Mouse (Mus musculus): Measurements from ENCODE around the gene Cep95. TPM values are rescaled to one million over a fixed set of nuclear protein-coding genes. Genes with fewer than 3 reads are reported as not detected.
"Not testable (repeated sequence)": the region's sequence is repeated elsewhere in the genome, so short reads cannot be mapped to it uniquely, and the experiment has no call there.

Gene Cep95
- 9.5 and 12.1 TPM in 2 replicates for polyA plus RNA-seq (2015; fragmentation: Nextera tagmentation; extraction: Ambion mirVana)

DNA sequence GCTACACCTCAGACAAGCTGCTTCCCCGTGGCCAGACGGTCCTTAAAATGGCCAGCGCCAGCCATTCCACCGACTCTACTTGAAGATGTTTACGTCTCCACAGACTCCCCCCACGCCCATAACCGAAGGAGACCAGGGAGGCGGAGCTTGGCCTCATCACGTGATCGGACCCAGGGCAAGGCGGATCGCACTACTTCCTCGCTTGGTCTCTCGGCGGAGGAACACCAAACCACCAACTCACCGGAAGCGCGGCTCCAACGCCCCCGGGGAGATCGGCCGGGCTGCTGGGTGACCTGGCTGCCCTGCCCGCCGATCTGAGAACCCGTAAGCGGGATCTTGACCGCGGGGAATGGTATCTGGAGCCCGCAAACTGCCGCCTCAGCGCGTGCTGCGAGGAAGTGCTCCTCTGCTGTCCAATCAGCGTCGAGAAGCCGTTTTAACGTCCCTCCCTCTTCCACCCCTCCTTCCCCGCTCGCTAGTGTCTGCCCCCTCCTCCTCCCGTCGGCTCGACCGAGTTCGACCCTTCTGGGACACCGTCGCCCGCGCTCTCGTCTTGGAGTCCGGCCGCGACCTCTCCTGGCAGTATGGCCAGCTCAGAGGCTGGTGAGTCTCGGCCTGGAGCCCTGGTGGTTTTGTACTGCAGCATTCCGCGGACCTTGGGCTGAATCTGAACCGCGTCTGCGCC lies at the start of gene Cep95, which contains the start of gene Ddx5:
Cep95 (plus strand) TSS at position 478 of the 685 bp plus-strand sequence.
Ddx5 (minus strand) TSS at position 411 of the 685 bp plus-strand sequence.
- Histone ChIP-seq H3K4me1 (ENCODE audit: insufficient read depth, low read depth, low read length) (no peaks in the 10 kb centered on the region), H3K4me3 (ENCODE audit: low read depth, low read length) (peak within 1 kb of the TSS; percentile 81), H3K36me3 (ENCODE audit: insufficient read depth, low read length) (peaks cover 17% of the 10 kb centered on the region; the same call in 1 of the 2 replicates), H3K27me3 (replicated peaks; ENCODE audit: insufficient read depth, low read length) (no peaks in the 10 kb centered on the region), H3K27ac (ENCODE audit: low read length) (peak within 1 kb of the TSS; percentile 97), H3K4me2 (replicated peaks; ENCODE audit: low read depth, low read length) (peak within 1 kb of the TSS; percentile 68), H3K9me3 (ENCODE audit: low read length) (no peaks in the 10 kb centered on the region), H3K9ac (replicated peaks; ENCODE audit: low read depth) (peak within 1 kb of the TSS; percentile 99)
- DNase-seq (ENCODE audit: low spot score) (peak; percentile 99), ATAC-seq (peak; percentile 90)
- WGBS: under 1% methylated on average over 58 of the region's 58 CpGs
- TF ChIP-seq CTCF (IDR thresholded peaks at IDR 0.05): peak; percentile 66
- TF ChIP-seq EP300 (IDR thresholded peaks at IDR 0.05): no peak; the same call in 1 of the 2 replicates

DNA sequence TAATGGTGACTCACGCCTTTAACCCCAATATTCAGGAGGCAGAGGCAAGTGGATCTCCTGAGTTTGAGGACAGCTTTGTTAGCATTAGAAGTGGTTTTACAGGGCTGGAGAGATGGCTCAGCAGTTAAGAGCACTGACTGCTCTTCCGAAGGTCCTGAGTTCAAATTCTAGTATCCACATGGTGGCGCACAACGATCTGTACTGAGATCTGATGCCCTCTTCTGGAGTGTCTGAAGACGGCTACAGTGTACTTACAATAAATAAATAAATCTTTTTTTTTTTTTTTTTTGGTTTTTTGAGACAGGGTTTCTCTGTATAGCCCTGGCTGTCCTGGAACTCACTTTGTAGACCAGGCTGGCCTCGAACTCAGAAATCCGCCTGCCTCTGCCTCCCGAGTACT lies 48.3 kb upstream of the Cep95 start:
- not testable (repeated sequence) for H3K9ac ChIP-seq (replicated peaks; ENCODE audit: low read depth); H3K27ac ChIP-seq (ENCODE audit: low read length); H3K36me3 ChIP-seq (ENCODE audit: insufficient read depth, low read length); H3K4me2 ChIP-seq (replicated peaks; ENCODE audit: low read depth, low read length); ATAC-seq; H3K4me1 ChIP-seq (ENCODE audit: insufficient read depth, low read depth, low read length); H3K27me3 ChIP-seq (replicated peaks; ENCODE audit: insufficient read depth, low read length); H3K4me3 ChIP-seq (ENCODE audit: low read depth, low read length); DNase-seq (ENCODE audit: low spot score); H3K9me3 ChIP-seq (ENCODE audit: low read length)
- TF ChIP-seq CTCF (IDR thresholded peaks at IDR 0.05): peak; percentile 30; the same call in 1 of the 2 replicates
- 81% methylated on average over 5 of the region's 8 CpGs for WGBS

DNA sequence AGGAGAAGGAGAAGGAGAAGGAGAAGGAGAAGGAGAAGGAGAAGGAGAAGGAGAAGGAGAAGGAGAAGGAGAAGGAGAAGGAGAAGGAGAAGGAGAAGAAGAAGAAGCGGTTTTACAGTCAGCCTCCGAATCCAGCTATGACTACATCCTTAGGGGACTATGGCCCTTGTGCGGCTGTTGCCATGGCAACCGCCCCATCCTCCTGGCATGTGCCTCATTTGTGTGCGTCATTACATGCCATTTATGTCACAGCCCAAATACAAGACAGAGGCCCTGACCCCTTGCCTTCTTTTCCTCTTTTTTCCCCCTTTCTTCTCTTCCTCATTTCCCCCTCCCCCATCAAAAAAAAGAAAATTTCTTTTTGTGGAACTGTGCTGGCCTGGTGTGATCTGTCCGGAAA lies 47.8 kb upstream of the Cep95 start:
- 58% methylated on average over 6 of the region's 6 CpGs for WGBS
- H3K9me3 ChIP-seq (ENCODE audit: low read length): no peaks in the 10 kb centered on the region
- H3K27me3 ChIP-seq (replicated peaks; ENCODE audit: insufficient read depth, low read length): no peaks in the 10 kb centered on the region
- H3K4me3 ChIP-seq (ENCODE audit: low read depth, low read length): no peak overlapping the region
- no peaks in the 10 kb centered on the region for H3K36me3 ChIP-seq (ENCODE audit: insufficient read depth, low read length)
- no peak for TF ChIP-seq EP300 (IDR thresholded peaks at IDR 0.05)
- no peak for TF ChIP-seq CTCF (IDR thresholded peaks at IDR 0.05)
- H3K9ac ChIP-seq (replicated peaks; ENCODE audit: low read depth): no peak overlapping the region
- H3K27ac ChIP-seq (ENCODE audit: low read length): no peak overlapping the region
- peaks cover 5% of the 10 kb centered on the region; the same call in 1 of the 2 replicates for H3K4me1 ChIP-seq (ENCODE audit: insufficient read depth, low read depth, low read length)
- peak; percentile 36 for DNase-seq (ENCODE audit: low spot score)
- peak; percentile 56; the same call in 1 of the 2 replicates for ATAC-seq
- no peak overlapping the region for H3K4me2 ChIP-seq (replicated peaks; ENCODE audit: low read depth, low read length)

DNA sequence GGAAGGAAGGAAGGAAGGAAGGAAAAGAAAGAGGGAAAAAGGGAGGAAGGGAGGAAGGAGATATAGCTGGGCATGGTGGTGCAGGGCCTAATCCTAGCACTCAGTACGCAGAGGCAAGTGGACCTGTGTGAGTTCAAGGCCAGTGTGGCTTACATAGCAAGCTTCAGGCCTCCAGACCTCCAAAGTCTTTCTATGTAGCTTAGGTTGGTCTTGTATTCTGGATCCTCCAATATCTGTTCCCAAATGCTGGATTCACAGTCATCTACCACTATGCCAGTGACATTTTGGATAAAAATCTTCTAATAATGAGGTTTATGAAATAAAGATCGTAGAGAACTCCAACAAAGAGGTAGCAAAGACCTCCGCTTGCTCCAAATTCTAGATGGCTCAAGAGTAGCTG lies 47.2 kb upstream of the Cep95 start:
- Histone ChIP-seq H3K27ac (ENCODE audit: low read length) (no peak overlapping the region), H3K27me3 (replicated peaks; ENCODE audit: insufficient read depth, low read length) (no peaks in the 10 kb centered on the region), H3K4me1 (ENCODE audit: insufficient read depth, low read depth, low read length) (peaks cover 4% of the 10 kb centered on the region; the same call in 1 of the 2 replicates), H3K4me3 (ENCODE audit: low read depth, low read length) (no peak overlapping the region), H3K36me3 (ENCODE audit: insufficient read depth, low read length) (no peaks in the 10 kb centered on the region), H3K4me2 (replicated peaks; ENCODE audit: low read depth, low read length) (no peak overlapping the region), H3K9ac (replicated peaks; ENCODE audit: low read depth) (no peak overlapping the region), H3K9me3 (ENCODE audit: low read length) (no peaks in the 10 kb centered on the region)
- TF ChIP-seq EP300 (IDR thresholded peaks at IDR 0.05): no peak
- TF ChIP-seq CTCF (IDR thresholded peaks at IDR 0.05): no peak
- ATAC-seq (no peak), DNase-seq (ENCODE audit: low spot score) (no peak)
- 88% methylated on average over 3 of the region's 3 CpGs for WGBS

DNA sequence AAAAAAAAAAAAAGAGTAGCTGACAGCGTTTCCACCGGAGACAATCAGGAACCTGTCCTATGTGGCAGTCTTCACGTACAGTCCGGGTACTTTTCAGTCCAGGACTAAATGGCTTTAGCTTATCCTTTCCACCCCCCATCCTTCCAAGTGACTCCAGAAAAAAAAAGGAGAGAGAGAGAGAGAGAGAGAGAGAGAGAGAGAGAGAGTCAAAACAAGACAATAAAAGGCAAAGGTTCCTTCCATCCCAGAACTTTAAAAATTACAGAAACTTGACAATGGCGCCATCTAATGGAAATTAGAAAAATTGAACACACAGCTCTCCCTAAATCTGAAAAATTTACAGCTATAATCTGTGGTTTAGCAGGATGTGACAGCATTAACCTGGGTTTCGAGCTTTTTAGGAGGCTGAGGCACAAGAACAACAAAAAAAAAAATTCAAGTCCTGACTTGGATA lies 46.6 kb upstream of the Cep95 start:
- Histone ChIP-seq H3K4me1 (ENCODE audit: insufficient read depth, low read depth, low read length) (no peaks in the 10 kb centered on the region), H3K36me3 (ENCODE audit: insufficient read depth, low read length) (no peaks in the 10 kb centered on the region), H3K4me3 (ENCODE audit: low read depth, low read length) (no peak overlapping the region), H3K9me3 (ENCODE audit: low read length) (no peaks in the 10 kb centered on the region), H3K27ac (ENCODE audit: low read length) (no peak overlapping the region), H3K4me2 (replicated peaks; ENCODE audit: low read depth, low read length) (no peak overlapping the region), H3K27me3 (replicated peaks; ENCODE audit: insufficient read depth, low read length) (no peaks in the 10 kb centered on the region), H3K9ac (replicated peaks; ENCODE audit: low read depth) (no peak overlapping the region)
- ATAC-seq: peak; percentile 38
- 22% methylated on average over 6 of the region's 6 CpGs for WGBS
- peak; percentile 71 for TF ChIP-seq CTCF (IDR thresholded peaks at IDR 0.05)
- TF ChIP-seq EP300 (IDR thresholded peaks at IDR 0.05): 0 out of 2 replicates have a peak, but pooled peaks have one; percentile 9
- DNase-seq (ENCODE audit: low spot score): peak; percentile 81

DNA sequence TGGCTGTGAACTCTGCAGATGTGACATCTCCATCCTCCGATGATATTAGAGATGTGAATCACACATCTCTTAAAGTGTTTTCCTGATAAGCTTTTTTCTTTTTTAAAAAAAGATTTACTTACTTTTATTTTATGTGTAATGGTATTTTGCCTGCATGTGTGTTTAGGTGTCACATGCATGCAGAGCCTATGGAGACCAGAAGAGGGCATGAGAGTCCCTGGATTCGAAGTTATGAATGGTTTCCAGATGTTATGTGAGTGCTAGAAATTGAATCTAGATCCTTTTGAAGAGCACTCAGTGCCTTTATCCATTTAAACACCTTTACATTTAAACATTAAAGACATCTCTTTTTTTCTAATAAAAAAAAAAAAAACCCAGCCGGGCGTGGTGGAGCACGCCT lies 44.1 kb upstream of the Cep95 start:
- H3K27ac ChIP-seq (ENCODE audit: low read length): no peak overlapping the region
- TF ChIP-seq EP300 (IDR thresholded peaks at IDR 0.05) (no peak), CTCF (IDR thresholded peaks at IDR 0.05) (peak; percentile 53)
- no peak for DNase-seq (ENCODE audit: low spot score)
- ATAC-seq: no peak
- no peaks in the 10 kb centered on the region for H3K27me3 ChIP-seq (replicated peaks; ENCODE audit: insufficient read depth, low read length)
- H3K4me3 ChIP-seq (ENCODE audit: low read depth, low read length): no peak overlapping the region
- WGBS: 87% methylated on average over 5 of the region's 5 CpGs
- H3K4me2 ChIP-seq (replicated peaks; ENCODE audit: low read depth, low read length): no peak overlapping the region
- no peaks in the 10 kb centered on the region for H3K9me3 ChIP-seq (ENCODE audit: low read length)
- no peaks in the 10 kb centered on the region for H3K36me3 ChIP-seq (ENCODE audit: insufficient read depth, low read length)
- H3K9ac ChIP-seq (replicated peaks; ENCODE audit: low read depth): no peak overlapping the region
- H3K4me1 ChIP-seq (ENCODE audit: insufficient read depth, low read depth, low read length): no peaks in the 10 kb centered on the region

DNA sequence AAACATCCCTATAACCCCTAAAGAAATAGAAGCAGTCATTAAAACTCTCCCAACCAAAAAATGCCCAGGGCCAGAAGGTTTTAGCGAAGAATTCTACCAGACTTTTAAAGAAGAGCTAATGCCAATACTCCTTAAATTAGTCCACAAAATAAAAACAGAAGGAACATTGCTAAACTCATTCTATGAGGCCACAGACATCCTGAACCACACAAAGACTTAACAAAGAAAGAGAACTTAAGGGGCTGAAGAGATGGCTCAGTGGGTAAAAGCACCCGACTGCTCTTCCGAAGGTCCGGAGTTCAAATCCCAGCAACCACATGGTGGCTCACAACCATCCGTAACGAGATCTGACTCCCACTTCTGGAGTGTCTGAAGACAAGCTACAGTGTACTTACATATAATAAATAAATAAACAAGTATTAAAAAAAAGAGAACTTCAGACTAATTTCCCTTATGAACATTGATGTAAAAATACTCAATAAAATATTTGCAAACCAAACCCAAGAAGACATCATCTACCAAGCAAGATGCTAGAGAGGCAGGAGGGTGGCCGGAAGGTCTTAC lies 39.4 kb upstream of the Cep95 start:
- H3K4me2 ChIP-seq (replicated peaks; ENCODE audit: low read depth, low read length); ATAC-seq; H3K4me1 ChIP-seq (ENCODE audit: insufficient read depth, low read depth, low read length); DNase-seq (ENCODE audit: low spot score); H3K9me3 ChIP-seq (ENCODE audit: low read length); H3K27me3 ChIP-seq (replicated peaks; ENCODE audit: insufficient read depth, low read length); H3K36me3 ChIP-seq (ENCODE audit: insufficient read depth, low read length); H3K9ac ChIP-seq (replicated peaks; ENCODE audit: low read depth); H3K4me3 ChIP-seq (ENCODE audit: low read depth, low read length); H3K27ac ChIP-seq (ENCODE audit: low read length): not testable (repeated sequence)
- WGBS: 90% methylated on average over 7 of the region's 7 CpGs

All from lung, postnatal 0 days (tissue).